Mouse (Mus musculus) limb, embryonic 14.5 days (tissue): Measurements from ENCODE around the gene Slc38a3. TPM values are rescaled to one million over a fixed set of nuclear protein-coding genes. Genes with fewer than 3 reads are reported as not detected.

Experiments used
- ATAC-seq: fragments of 200-750 bp; cut with Nextera tagmentation; 2 replicates; pipeline ENCODE4 v1.8.0; 2017; ENCODE audit warnings: low read depth, moderate number of reproducible peaks, moderate TSS enrichment; ENCODE audit not compliant: low FRiP score
- DNase-seq: peaks from one replicate; pipeline ENCODE4 v3.0.0-alpha.2; 2015; ENCODE audit warnings: low spot score
- H3K27ac ChIP-seq: fragments of 300-500 bp; sonication (generic); replicated peaks from 2 replicates; pipeline ENCODE4 v1.5.1; 2014; ENCODE audit warnings: low read depth, mild to moderate bottlenecking, low read length, moderate library complexity, mixed read lengths
- H3K27me3 ChIP-seq: fragments of 300-500 bp; sonication (generic); 2 replicates; pipeline ENCODE4 v1.6.1; 2014; ENCODE audit warnings: low read length, mixed read lengths; ENCODE audit not compliant: control insufficient read depth, insufficient read depth
- H3K36me3 ChIP-seq: fragments of 300-500 bp; sonication (generic); 2 replicates; pipeline ENCODE4 v1.6.1; 2014; ENCODE audit warnings: mild to moderate bottlenecking, low read length, moderate library complexity, mixed read lengths; ENCODE audit not compliant: control insufficient read depth, insufficient read depth
- H3K4me1 ChIP-seq: fragments of 300-500 bp; sonication (generic); 2 replicates; pipeline ENCODE4 v1.6.1; 2014; ENCODE audit warnings: antibody characterized with exemption, low read length, mixed read lengths; ENCODE audit not compliant: control insufficient read depth, insufficient read depth
- H3K4me2 ChIP-seq: fragments of 300-500 bp; sonication (generic); replicated peaks from 2 replicates; pipeline ENCODE4 v1.6.1; 2014; ENCODE audit warnings: low read depth, mild to moderate bottlenecking, low read length, moderate library complexity; ENCODE audit not compliant: severe bottlenecking
- H3K4me3 ChIP-seq: fragments of 300-500 bp; sonication (generic); replicated peaks from 2 replicates; pipeline ENCODE4 v1.5.1; 2014; ENCODE audit warnings: low read length
- H3K9ac ChIP-seq: fragments of 300-500 bp; sonication (generic); 2 replicates; pipeline ENCODE4 v1.6.1; 2014; ENCODE audit warnings: mild to moderate bottlenecking, low read depth, low read length, moderate library complexity; ENCODE audit not compliant: severe bottlenecking
- H3K9me3 ChIP-seq: fragments of 300-500 bp; sonication (generic); 2 replicates; pipeline ENCODE4 v1.6.1; 2016; ENCODE audit warnings: low read length; ENCODE audit not compliant: control insufficient read depth
- POLR2A ChIP-seq: fragments of 200-500 bp; IDR thresholded peaks from 2 replicates; pipeline ENCODE4 v1.8.0; 2012; ENCODE audit warnings: inconsistent platforms, mild to moderate bottlenecking, moderate library complexity, borderline replicate concordance; ENCODE audit not compliant: insufficient read depth, insufficient read length; ENCODE audit errors: extremely low read depth
- WGBS: fragments of 180-500 bp; shearing (Covaris S2); extraction: QIAGEN DNeasy Blood & Tissue Kit; methylation state at CpG from one replicate; pipeline ENCODE4 v1.1.7; 2014; 5-methylcytosine and 5-hydroxymethylcytosine counted together
- polyA plus RNA-seq, 2 experiments: library from polyadenylated mRNA; depleted of rRNA in 1 of 2; stranded (reverse) in 1 of 2; unstranded in 1 of 2; fragments of >200 nt; fragmentation: Nextera tagmentation in 1 of 2; extraction: Ambion mirVana in 1 of 2; gene quantifications; 2 replicates each; pipeline versions ENCODE4 v1.2.1 to v1.2.3; 2012 to 2014

The Slc38a3 gene
- polyA plus RNA-seq, 2 experiments = 6.0 to 22.4 TPM

- TF ChIP-seq POLR2A = no peak
- Histone ChIP-seq H3K27ac (peak overlapping the region; percentile 87), H3K4me1 (peaks cover 41% of the 10 kb centered on the region), H3K9me3 (no peaks in the 10 kb centered on the region), H3K27me3 (no peaks in the 10 kb centered on the region), H3K4me2 (peak overlapping the region; percentile 99), H3K9ac (peak overlapping the region; percentile 89), H3K36me3 (0 out of 2 replicates have a peak, but pooled peaks cover 3% of the 10 kb centered on the region), H3K4me3 (peak overlapping the region; percentile 70)
- ATAC-seq (no peak; the same call in 1 of the 2 replicates), DNase-seq (no peak)
- WGBS = under 1% methylated on average over 34 of the region's 35 CpGs
These were observed 34.7 kb downstream of the Slc38a3 start for GRCm38 (mm10) chr9:107634406-107635278.

GRCm38 (mm10) chr9:107633661-107634405, 35.5 kb downstream of the Slc38a3 start:
- peak overlapping the region; percentile 70 for H3K4me3 ChIP-seq
- peak overlapping the region; percentile 89 for H3K9ac ChIP-seq
- DNase-seq (peak; percentile 35), ATAC-seq (no peak)
- WGBS = 2% methylated on average over 15 of the region's 15 CpGs
- H3K9me3 ChIP-seq = no peaks in the 10 kb centered on the region
- peak overlapping the region; percentile 99 for H3K4me2 ChIP-seq
- no peak for TF ChIP-seq POLR2A
- H3K36me3 ChIP-seq = peaks cover 9% of the 10 kb centered on the region; the same call in 1 of the 2 replicates
- H3K27ac ChIP-seq = peak overlapping the region; percentile 87
- H3K27me3 ChIP-seq = no peaks in the 10 kb centered on the region
- H3K4me1 ChIP-seq = peaks cover 46% of the 10 kb centered on the region

DNA sequence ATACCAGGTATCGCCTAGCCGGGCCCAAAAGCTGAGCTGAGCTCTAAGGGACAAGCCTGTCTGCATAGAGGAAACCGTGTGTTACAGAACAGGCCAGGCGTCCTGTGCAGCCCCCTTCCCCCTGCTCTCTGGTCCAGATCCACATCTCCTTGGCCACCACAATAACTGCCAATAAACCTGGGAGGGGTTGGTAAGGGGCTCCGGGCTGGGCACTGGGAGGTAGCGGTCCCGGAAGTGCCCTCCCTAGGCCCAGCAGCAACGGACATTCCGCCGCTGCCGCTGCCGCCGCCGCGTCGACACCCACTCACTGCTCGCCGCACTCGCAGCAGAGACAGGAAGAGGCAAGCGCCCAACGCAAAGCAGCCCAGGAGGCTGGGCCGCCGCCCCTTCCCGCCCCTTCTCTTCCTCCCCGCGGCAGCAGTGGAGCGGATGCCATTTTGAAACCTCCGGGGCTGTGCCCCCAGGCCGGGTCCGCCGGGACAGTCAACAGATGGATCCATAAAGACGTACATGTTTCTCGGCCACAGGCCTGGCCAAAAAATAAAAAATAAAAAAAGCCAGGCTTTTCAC, 36.2 kb downstream of the Slc38a3 start:
- peak; percentile 32 for ATAC-seq
- H3K9ac ChIP-seq = peak overlapping the region; percentile 89
- peak overlapping the region; percentile 99 for H3K4me2 ChIP-seq
- no peaks in the 10 kb centered on the region for H3K9me3 ChIP-seq
- H3K4me1 ChIP-seq = peaks cover 53% of the 10 kb centered on the region
- peaks cover 9% of the 10 kb centered on the region; the same call in 1 of the 2 replicates for H3K36me3 ChIP-seq
- peak overlapping the region; percentile 87 for H3K27ac ChIP-seq
- 2% methylated on average over 33 of the region's 33 CpGs for WGBS
- DNase-seq = peak; percentile 75
- TF ChIP-seq POLR2A = no peak
- H3K4me3 ChIP-seq = peak overlapping the region; percentile 70
- no peaks in the 10 kb centered on the region for H3K27me3 ChIP-seq

DNA sequence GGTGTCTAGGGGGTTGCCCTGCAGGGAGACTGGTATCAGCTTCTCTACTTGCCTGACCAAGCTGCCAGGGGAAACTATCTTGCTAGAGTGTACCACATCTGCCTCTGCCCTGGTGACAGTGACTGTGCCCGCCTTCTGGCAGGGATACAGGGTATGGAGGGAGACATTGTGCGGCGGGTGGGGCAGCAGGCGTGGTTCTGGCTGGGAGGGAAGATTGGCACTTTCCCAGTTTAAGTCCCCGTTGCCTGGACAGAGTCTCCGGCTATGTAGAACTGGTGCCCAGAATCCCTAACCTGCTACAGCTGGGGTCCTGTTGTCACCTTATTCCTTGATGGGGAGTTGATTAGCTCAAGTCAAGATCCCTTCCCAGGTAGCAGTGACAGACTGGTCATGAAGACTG, 36.9 kb downstream of the Slc38a3 start:
- Histone ChIP-seq H3K27me3 (no peaks in the 10 kb centered on the region), H3K9ac (peak overlapping the region; percentile 89), H3K4me3 (peak overlapping the region; percentile 70), H3K27ac (peak overlapping the region; percentile 87), H3K36me3 (peaks cover 9% of the 10 kb centered on the region), H3K4me2 (peak overlapping the region; percentile 99), H3K9me3 (no peaks in the 10 kb centered on the region), H3K4me1 (peaks cover 59% of the 10 kb centered on the region)
- TF ChIP-seq POLR2A = no peak
- 76% methylated on average over 6 of the region's 6 CpGs for WGBS
- no peak for DNase-seq
- ATAC-seq = no peak

GRCm38 (mm10) chr9:107631861-107632260, 37.5 kb downstream of the Slc38a3 start:
- TF ChIP-seq POLR2A = no peak
- H3K36me3 ChIP-seq = peaks cover 9% of the 10 kb centered on the region
- peaks cover 60% of the 10 kb centered on the region for H3K4me1 ChIP-seq
- 91% methylated on average over 8 of the region's 8 CpGs for WGBS
- H3K9me3 ChIP-seq = no peaks in the 10 kb centered on the region
- DNase-seq (no peak), ATAC-seq (no peak)
- H3K9ac ChIP-seq = no peak overlapping the region; the same call in 1 of the 2 replicates
- no peaks in the 10 kb centered on the region for H3K27me3 ChIP-seq
- peak overlapping the region; percentile 70; the same call in 1 of the 2 replicates for H3K4me3 ChIP-seq
- peak overlapping the region; percentile 87; the same call in 1 of the 2 replicates for H3K27ac ChIP-seq
- H3K4me2 ChIP-seq = no peak overlapping the region
